In the genomic region with DNA sequence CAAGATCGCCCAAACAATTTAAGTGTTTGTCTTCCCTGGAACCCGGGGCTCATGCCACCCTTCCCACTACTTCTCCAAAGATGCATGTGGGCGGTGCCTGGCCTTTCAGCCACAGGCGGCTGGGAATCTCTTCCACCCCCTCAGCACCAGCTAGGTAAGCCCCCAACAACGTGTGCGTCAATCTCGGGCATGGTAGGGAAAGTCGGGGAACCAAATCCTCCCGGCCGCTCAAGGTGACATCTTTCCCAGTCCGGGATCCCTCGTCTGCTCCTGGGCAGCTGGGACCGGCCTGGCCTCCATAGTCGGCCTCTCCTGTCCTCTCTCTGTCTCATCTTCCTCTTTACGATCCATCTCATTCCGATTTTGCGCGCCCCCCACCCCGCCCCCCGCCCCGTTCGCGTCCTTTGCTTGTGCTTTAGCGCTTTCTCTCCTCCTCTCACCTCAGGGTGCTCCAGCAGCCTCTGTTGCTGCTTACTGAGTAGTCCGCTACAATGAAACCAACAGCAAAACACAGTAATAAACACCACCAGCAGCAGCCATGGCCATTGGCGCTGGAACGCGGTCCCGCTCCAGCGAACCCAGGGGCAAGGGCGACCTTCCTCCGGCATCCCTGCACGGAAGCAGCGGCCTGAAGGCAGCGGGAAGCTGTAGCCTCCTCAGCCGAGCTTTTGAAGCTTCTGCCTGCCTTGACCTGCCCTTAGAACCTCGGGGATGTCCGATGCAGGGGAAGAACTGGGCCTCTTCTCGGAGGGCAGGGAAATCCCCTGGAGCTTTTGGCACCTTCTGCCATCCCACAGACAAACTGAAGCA, we compare ENCODE assay signal across 8 mouse cellular contexts. TPM values are rescaled to one million over a fixed set of nuclear protein-coding genes. Genes with fewer than 3 reads are reported as not detected.
DNase-seq lines count a peak whose midpoint lies in the region; ATAC-seq lines count a peak whose summit lies in the region.

TSS of gene Cd70 (minus strand) at position 784 of the 810 bp plus-strand sequence.

- H3K9ac ChIP-seq in forebrain, embryonic 15.5 days (replicated peaks) = peak within 1 kb of the TSS; percentile 40
- peak within 1 kb of the TSS; percentile 57 for H3K9ac ChIP-seq in midbrain, embryonic 11.5 days (ENCODE audit: low read length)

- peaks cover 13% of the 10 kb centered on the region; the same call in 1 of the 2 replicates for H3K27me3 ChIP-seq in forebrain, embryonic 15.5 days
- peaks cover 19% of the 10 kb centered on the region for H3K27me3 ChIP-seq in midbrain, embryonic 11.5 days (ENCODE audit: control insufficient read depth, insufficient read depth, low read length)

- H3K9me3 ChIP-seq in forebrain, embryonic 15.5 days = no peaks in the 10 kb centered on the region
- no peaks in the 10 kb centered on the region for H3K9me3 ChIP-seq in midbrain, embryonic 11.5 days (ENCODE audit: control insufficient read depth, low read length)

- peak within 1 kb of the TSS; percentile 56 for H3K4me2 ChIP-seq in forebrain, embryonic 15.5 days (replicated peaks)
- H3K4me2 ChIP-seq in midbrain, embryonic 11.5 days = peak within 1 kb of the TSS; percentile 53

- peak; percentile 3 for DNase-seq in left cerebral cortex, postnatal 4 days
- no peak for DNase-seq in left cerebral cortex, adult 8-10 months (ENCODE audit: low spot score in 2 of 2)
- peak; percentile 20 for DNase-seq in cerebellum, adult 9-11 months
- DNase-seq in midbrain, embryonic 11.5 days (ENCODE audit: low spot score, missing footprints) = peak; percentile 90
- DNase-seq in layer of hippocampus, postnatal 25 days (ENCODE audit: extremely low spot score in 1 of 2, low spot score in 1 of 2) = no peak
- no peak for DNase-seq in left cerebral cortex, adult 11 months (ENCODE audit: low spot score)

- peaks cover 8% of the 10 kb centered on the region; the same call in 1 of the 2 replicates for H3K4me1 ChIP-seq in forebrain, embryonic 15.5 days
- H3K4me1 ChIP-seq in midbrain, embryonic 11.5 days (ENCODE audit: control insufficient read depth, insufficient read depth, low read length) = peaks cover 4% of the 10 kb centered on the region; the same call in 1 of the 2 replicates

- ATAC-seq in forebrain, embryonic 15.5 days (replicated peaks) = no peak
- 0 out of 2 replicates have a peak, but pooled peaks have one; percentile 22 for ATAC-seq in midbrain, embryonic 11.5 days (ENCODE audit: low FRiP score)
- no peak for ATAC-seq in erythroid progenitor cell, adult 5-6 weeks (replicated peaks; ENCODE audit: low FRiP score, poor library complexity, severe bottlenecking)

- H3K27ac ChIP-seq in forebrain, embryonic 15.5 days (replicated peaks) = no peak within 1 kb of the TSS
- no peak within 1 kb of the TSS for H3K27ac ChIP-seq in midbrain, embryonic 11.5 days (ENCODE audit: low read depth, low read length)

- intact Hi-C loops in left cerebral cortex, postnatal 4 days (cut with DNase I) = no loop called here

- H3K4me3 ChIP-seq in forebrain, embryonic 15.5 days = peak within 1 kb of the TSS; percentile 36
- peak within 1 kb of the TSS; percentile 24 for H3K4me3 ChIP-seq in midbrain, embryonic 11.5 days (ENCODE audit: low read depth, low read length)

- H3K36me3 ChIP-seq in forebrain, embryonic 15.5 days = no peaks in the 10 kb centered on the region
- H3K36me3 ChIP-seq in midbrain, embryonic 11.5 days (ENCODE audit: control insufficient read depth, insufficient read depth, low read length) = no peaks in the 10 kb centered on the region

- 2% methylated on average over 39 of the region's 39 CpGs for WGBS in forebrain, embryonic 15.5 days
- WGBS in midbrain, embryonic 11.5 days = 2% methylated on average over 39 of the region's 39 CpGs

RNA-seq across cellular contexts. Expression of gene Cd70, which starts in this region (rescaled TPM):
- not detected for total RNA-seq in left cerebral cortex, postnatal 4 days (2021)
- under 1 TPM in 1 of 4 experiments, not detected in 3; 0.55 TPM for total RNA-seq in left cerebral cortex, adult 8-10 months (2022)
- 0.28 TPM in 1 of 2 replicates, not detected in the other for polyA plus RNA-seq in forebrain, embryonic 15.5 days (2015; fragmentation: Nextera tagmentation; extraction: Ambion mirVana)
- polyA plus RNA-seq in midbrain, embryonic 11.5 days (2014; fragmentation: Nextera tagmentation; extraction: Ambion mirVana) = 0.16 and 0.40 TPM in 2 replicates
- not detected in 2 replicates for total RNA-seq in erythroid progenitor cell, adult 5-6 weeks (2015; ENCODE audit: low replicate concordance)
- not detected in 2 replicates for total RNA-seq in erythroid progenitor cell, adult 5-6 weeks (2017; ENCODE audit: low replicate concordance)
- total RNA-seq in layer of hippocampus, postnatal 25 days (2021) = under 1 TPM in 1 of 2 experiments, not detected in 1; 0.61 TPM

Comparison
In these comparisons a context has a peak if more than half of its experiments do, and no peak if none do; other contexts are left out.
1. Peak in DNase-seq in left cerebral cortex, postnatal 4 days; RNA of the gene not detected or under 1 TPM.
2. Peak in DNase-seq, ATAC-seq, H3K4me3 ChIP-seq, H3K9ac ChIP-seq and H3K4me2 ChIP-seq in midbrain, embryonic 11.5 days; RNA of the gene not detected or under 1 TPM.